Mouse (Mus musculus) fat pad, adult 2 months (tissue): ENCODE results near the gene Neu1.
"Not testable (repeated sequence)": the region's sequence is repeated elsewhere in the genome, so short reads cannot be mapped to it uniquely, and the experiment has no call there.

ENCODE experiments used
- DNase-seq: peaks from one replicate; pipeline ENCODE4 v3.0.0-alpha.2; 2011; ENCODE audit warnings: low read depth, low spot score; ENCODE audit errors: extremely low read depth

Gene Neu1

DNA sequence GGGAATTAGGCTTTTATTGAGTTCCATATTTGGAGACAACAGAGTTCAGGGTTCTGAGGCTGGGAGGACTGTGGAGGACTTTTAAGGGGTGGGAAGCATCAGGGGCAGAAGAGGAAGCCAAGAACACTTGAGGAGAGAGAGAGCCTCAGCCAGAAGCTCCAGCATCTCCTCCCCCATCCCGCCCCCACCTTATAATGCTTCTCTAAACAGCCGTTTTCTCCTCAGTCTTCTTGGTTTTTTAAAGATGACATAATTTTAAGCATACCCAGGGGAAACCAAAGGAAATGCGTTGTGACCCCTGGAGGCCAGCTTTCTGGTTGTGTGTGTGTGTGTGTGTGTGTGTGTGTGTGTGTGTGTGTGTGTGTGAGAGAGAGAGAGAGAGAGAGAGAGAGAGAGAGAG lies 31.1 kb downstream of the Neu1 start:
- no peak for DNase-seq

DNA sequence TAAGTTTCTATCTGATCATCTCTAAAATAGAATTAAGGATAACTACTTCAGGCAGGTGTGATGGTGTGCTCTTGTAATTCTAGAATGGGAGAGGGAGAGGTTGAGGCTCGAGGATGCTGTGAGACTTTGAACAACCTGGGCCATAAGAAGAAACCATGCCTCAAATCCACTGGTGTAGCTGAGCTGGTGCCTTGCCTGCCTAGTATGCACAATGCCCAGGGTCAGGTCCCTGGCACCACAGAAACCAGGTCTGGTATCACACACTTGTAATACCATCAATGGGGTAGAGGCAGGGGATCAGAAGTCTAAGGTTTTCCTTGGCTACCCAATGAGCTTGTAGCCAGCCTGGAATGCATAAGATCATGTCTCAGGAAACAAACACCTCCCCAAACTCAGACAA lies 31.8 kb downstream of the Neu1 start:
- DNase-seq: no peak

DNA sequence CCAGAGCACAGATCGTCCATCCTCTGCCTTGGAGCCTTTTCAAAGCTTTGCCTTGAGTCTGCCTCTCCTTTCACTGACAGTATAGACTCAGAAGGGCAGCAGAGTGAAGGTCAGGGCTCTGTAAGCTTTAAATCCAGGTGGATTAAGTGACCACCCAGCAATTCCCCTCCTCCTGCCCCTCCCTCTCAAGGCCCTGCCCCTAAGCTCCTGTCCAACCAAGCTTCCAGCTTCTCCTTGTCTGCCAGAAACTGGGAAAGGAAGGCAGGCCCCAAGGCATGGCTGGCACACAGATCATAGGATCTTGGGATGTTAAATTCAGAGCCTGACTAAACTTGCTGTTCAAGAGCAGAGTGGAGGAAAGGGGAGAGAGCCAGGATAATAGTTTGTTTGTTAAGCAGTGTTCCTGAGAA lies 33.6 kb downstream of the Neu1 start:
- DNase-seq: peak; percentile 94

DNA sequence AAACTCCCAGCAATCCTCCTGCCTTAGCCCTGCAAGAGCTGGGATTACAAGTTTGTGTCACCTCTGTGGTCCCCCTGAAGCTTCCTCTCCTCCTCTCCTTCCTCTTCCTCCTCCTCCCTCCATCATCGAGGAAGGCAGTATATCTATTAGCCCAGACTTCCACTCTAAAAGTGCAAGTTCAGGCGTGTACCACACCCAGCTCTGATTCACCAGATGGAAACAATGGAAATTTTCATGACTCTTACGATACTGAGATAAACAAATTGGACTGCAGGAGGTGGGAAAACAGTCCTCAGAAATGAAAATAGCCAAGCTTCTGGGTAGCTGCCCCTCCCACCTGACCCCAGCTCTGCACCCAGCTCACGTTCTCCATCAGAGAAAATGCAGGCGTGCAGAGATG lies 34.6 kb downstream of the Neu1 start:
- DNase-seq: no peak

DNA sequence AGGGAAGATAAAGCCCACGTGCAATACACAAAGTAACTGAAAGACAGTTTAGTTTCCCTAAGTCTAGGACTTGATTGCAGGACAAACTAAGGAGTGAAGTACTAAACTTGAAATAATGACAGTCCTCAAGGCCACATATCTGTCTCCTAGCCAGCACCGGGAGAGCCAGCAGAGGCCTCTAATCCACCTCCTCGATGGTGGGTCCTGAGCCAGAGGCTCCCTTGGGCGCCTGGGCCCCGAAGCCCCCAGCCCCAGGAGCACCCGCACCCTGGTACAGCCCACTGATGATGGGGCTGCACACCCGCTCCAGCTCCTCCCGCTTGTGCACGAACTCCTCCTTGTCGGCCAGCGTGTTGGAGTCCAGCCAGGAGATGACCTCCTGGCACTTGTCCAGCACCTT lies 38.8 kb downstream of the Neu1 start, which contains the start of gene Gm20481:
Gene Gm20481, plus strand, starts transcription at position 91 of the 400 bp plus-strand sequence.
- not testable (repeated sequence) for DNase-seq

DNA sequence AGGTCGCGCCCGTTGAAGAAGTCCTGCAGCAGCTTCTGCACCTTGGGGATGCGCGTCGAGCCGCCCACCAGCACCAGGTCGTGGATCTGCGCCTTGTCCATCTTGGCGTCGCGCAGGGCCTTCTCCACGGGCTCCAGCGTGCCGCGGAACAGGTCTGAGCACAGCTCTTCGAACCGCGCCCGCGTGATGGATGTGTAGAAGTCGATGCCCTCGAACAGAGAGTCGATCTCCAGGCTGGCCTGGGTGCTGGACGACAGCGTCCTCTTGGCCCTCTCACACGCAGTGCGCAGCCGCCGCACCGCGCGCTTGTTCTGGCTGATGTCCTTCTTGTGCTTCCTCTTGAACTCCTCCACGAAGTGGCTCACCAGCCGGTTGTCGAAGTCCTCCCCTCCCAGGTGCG lies 39.8 kb downstream of the Neu1 start:
- DNase-seq: not testable (repeated sequence)

DNA sequence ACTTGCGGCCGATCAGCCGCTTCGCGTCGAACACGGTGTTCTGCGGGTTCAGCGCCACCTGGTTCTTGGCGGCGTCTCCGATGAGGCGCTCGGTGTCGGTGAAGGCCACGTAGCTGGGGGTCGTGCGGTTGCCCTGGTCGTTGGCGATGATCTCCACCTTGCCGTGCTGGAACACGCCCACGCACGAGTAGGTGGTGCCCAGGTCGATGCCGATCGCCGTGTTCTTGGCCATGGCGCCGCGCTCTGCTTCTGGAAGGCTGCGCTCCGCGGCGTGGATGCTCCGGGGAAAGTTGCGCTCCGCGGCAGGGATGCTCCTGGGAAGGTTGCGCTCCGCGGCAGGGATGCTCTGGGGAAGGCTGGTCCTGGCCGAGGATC lies 40.6 kb downstream of the Neu1 start:
- DNase-seq: not testable (repeated sequence)

DNA sequence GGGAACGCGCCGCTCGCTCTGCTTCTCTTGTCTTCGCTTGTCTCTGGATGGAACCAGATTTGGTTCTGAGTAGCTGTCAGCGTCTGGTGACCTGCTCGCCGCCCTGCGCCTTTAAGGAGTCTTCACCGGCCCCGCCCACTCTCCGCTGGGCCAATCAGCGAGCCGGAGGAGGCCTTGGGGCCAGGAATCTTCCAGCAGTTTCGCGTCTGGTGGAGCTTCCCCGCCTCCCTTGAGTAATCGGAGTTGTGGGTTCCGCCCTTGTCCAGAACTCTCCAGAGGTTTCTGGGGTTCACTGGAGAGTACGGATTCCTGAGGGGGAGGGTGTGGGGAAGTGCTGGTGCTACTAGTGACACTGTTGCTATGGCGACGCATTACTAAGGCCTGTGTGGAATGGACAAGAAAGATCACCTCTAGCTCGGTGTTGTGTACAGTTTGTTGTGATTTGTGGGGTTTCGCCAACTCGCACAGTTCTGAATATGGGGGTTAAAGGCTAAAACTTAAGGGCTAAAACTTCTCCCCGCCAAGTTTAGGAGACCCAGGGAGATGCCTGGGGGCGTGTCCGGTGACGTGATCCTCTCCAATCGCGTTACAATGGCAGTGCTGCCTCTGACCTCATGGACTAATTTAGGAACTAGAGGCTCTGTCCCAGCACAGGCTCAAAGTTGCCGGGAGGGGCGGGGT lies 41.2 kb downstream of the Neu1 start, which contains the start of the genes Hspa1a and Hspa1l:
Gene Hspa1a, minus strand, starts transcription at position 88 of the 681 bp plus-strand sequence.
Gene Hspa1l, plus strand, starts transcription at position 635 of the 681 bp plus-strand sequence.
- not testable (repeated sequence) for DNase-seq

DNA sequence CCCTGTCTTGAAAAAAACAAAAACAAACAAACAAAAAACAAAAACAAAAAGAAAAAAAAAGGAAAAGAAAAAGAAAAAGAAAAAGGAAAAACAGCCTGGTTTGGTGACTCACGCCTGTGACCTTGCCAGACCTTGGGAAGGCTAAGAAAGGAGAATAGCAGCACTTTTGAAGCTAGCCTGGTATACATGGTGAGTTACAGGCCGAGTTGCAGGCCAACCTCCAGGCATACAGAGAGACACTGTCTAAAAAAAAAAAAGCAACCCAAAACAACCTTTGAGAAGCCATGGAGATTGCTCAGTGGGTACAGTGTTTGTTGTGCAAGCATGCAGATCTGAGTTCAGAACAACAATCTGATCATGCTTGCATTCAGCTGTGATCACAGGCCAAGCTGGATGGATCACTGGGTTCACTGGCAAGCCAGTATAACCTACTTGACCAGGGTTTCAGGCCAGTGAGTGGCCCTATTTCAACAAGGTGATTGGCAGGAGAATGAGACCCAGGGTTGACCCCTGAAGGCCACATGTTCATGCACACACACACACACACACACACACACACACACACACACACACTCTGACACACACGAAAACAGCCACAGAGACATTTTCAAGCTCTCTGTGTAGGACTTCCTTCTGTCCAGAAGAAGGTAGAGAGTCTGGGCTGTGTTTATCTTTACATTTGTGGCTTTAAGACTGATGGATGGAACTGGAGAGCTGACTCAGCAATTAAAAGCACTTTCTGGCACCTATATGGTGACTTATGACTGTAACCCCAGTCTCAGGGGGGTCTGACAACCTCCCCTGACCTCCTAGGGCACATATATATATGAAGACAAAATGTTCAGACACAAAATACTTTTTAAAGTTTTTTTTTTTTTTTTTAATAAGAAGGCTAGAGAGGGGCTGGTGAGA lies 44.8 kb downstream of the Neu1 start:
- DNase-seq: no peak

DNA sequence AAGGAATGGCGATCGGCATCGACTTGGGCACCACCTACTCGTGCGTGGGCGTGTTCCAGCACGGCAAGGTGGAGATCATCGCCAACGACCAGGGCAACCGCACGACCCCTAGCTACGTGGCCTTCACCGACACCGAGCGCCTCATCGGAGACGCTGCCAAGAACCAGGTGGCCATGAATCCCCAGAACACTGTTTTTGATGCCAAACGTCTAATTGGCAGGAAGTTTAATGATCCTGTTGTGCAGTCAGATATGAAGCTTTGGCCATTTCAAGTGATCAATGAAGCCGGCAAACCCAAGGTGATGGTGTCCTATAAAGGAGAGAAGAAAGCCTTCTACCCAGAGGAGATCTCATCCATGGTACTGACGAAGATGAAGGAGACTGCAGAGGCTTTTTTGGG lies 45.9 kb downstream of the Neu1 start:
- DNase-seq: no peak

DNA sequence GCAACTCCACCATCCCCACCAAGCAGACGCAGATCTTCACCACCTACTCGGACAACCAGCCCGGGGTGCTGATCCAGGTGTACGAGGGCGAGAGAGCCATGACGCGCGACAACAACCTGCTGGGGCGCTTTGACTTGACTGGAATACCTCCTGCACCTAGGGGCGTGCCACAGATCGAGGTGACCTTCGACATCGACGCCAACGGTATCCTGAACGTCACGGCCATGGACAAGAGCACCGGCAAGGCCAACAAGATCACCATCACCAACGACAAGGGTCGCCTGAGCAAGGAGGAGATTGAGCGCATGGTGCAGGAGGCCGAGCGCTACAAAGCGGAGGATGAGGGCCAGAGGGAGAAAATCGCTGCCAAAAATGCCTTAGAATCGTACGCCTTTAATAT lies 47.2 kb downstream of the Neu1 start:
- no peak for DNase-seq

DNA sequence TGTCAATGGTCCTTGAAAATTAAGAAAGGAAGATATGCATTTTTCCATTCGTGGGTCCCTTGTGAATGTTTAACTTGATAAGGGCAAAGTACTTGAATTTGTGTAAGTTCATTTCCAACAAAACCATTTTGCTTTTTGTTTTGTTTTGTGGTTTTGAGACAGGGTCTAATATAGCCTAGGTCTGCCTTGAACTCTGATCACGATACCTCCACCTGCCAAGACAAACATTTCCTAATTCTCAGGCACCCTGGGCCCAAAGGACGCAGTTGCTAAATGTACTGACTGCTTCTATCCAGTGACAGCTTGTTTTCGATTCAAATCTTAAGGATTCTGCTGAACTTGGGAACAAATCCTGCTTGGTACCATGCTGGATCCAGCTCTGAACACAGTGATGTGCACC lies 48.6 kb downstream of the Neu1 start:
- DNase-seq: no peak

DNA sequence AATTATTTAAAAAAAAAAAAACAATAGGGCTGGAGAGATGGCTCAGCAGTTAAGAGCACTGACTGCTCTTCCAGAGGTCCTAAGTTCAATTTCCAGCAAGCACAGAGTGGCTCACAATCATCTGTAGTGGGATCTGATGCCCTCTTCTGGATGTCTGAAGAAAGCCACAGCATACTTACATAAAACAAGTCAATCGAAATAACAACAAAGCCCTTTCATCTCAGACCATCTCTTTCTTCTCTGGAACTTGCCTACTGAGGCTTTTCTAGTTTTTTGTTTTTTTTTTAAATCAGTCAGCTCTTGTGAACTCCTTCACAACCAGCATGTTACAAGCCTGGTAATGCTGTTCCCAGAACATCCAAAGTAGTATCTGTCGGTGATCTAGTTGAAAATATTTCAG lies 49.6 kb downstream of the Neu1 start:
- no peak for DNase-seq

DNA sequence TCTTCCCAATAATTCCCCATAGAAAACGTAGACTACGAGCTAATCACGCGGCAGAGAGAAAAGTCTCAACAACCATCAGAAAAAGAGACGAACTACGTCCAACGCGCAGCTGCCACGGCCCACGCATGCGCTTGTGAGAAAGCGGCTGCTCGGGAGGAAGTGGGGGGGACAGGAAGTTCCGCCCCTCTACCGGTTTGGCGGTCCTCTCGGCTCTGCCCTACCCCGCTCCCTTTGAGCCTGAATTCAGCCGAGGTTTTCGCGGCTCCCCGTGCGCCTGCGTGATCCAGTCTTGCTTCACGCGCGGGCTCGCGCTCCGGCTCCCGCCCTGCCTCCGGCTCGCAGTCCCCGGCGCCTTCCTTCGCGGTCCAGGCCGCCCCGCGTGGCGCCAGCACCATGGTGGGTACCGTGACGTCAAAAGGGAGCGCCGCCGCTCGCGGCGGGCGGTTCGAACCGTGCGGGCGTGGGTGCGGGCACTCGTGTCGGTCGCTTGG lies 50.7 kb downstream of the Neu1 start, which contains the start of gene Lsm2:
Gene Lsm2, plus strand, starts transcription at position 173 of the 491 bp plus-strand sequence.
- no peak for DNase-seq

DNA sequence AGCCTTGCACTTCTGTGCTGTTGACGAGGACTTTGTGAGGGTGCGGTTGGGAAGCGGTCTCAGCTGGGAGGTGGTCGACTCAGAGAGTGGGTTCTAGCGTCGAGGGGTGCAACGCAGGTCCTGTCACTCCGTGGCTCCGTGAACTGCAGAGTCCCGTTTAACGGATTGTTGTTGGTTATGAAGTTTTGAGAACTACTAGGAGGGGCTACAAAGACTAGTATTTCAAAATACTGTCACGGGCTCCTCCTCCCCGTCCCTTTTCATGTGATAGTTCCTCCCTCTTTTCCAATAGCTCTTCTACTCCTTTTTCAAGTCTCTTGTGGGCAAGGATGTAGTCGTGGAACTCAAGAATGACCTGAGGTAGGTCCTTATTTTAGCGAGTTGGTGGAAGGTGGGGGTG lies 51.3 kb downstream of the Neu1 start:
- DNase-seq: no peak

DNA sequence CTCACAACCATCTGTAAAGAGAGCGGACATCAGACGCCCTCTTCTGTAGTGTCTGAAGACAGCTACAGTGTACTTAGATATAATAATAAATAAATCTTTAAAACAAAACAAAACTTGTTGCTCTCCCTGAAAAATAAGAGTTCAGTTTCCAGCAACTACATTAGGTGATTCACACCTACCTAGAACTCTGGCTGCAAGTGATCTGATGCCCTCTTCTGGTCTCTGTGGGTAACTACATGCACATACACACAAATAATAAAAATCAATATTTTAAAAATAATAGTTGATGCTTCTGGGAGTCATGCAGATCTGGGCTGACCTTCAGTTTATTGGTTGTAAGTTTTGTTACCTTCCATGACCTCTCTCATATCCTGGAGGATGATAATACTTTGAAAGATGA lies 53.2 kb downstream of the Neu1 start:
- no peak for DNase-seq
